Mouse (Mus musculus) cerebral cortex, adult 2 months (tissue): ENCODE data around the gene Meltf.

ENCODE experiments used
- WGBS: fragments of 180-500 bp; shearing (Covaris S2); methylation state at CpG from one replicate; pipeline ENCODE4 v1.1.7; 2018; 5-methylcytosine and 5-hydroxymethylcytosine counted together

Meltf gene

DNA sequence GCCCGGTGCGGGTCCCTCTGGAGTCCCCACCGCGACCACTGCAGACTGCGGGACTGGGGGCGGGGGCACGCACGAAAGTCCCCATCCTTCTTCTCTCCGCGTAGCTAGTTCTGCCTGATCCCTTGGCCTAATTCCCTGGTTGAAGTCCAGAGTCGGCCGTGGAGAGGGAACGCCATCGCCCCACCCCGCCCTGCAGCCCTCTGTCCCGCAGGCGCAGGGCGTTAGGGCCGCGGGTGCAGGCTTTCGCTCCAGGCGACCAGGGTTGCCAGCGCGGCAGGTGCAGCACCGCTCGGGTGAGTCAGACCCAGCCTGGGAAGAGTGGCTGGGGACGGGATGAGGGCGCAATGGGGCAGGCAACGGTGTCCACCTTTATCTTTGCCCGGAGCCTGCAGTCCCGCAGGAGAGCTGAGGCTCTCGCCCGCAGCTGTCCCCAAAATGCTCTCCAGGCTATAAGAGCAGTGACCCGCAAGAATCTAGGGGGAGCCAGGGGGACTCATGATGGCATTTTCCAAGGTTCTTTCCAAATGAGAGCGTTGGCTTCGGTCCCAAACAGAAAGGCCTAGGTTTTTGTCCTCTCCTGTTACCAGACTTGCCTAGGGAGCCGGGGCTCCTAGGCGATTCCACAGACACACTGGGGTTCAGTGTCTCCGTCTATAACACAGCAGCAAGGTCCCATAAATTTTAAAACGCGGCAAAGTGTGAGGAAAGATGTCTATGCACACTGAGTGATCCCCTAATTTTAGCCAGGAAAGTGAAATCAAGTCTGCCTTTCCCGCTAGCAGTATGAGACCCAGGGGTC lies 55.3 kb downstream of the Meltf start, which contains the start of gene Pigz:
TSS of gene Pigz (plus strand) at position 101 of the 799 bp plus-strand sequence.
- WGBS: 5% methylated on average over 42 of the region's 42 CpGs

- 26% methylated on average over 13 of the region's 13 CpGs for WGBS
Measured at GRCm38 (mm10) chr16:31934550-31935010, 56.0 kb downstream of the Meltf start.

GRCm38 (mm10) chr16:31935091-31935979 lies 56.7 kb downstream of the Meltf start:
- WGBS: 5% methylated on average over 36 of the region's 36 CpGs

DNA sequence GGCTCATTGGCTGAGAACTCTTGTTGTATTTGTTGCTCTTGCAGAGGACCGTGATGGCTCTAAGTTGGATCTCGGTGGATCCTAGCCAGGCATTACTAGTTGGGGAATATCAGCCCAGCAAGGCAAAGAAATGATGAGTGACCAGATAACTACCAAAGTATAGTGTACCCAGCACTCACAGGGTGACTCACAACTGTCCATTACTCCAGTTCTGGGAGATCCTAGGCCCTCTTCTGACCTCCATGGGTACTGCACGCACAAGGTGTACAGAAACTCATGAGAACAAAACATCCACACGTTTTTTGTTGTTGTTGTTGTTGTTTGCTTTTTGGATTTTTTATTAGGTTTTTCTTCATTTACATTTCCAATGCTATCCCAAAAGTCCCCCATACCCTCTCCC lies 58.0 kb downstream of the Meltf start:
- 82% methylated on average over 4 of the region's 4 CpGs for WGBS

DNA sequence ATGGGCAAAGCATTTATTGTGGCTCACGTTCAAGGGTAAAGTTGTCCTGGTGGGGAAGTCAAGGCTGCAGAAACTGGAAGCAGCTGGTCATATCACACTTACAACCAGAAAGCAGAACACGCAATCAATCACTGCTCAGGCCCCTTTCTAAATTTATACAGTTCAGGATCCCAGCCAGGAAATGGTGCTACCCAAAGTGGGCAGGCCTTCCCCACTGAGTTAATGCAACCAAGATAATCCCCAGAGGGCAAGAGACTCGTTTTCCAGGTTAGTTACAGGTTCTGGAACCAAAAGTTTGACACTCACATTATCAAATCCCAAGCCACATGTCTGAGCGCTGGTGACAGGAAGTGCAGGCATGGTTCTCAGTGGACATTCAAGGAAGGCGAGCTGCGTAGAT lies 60.2 kb downstream of the Meltf start:
- WGBS: 73% methylated on average over 6 of the region's 6 CpGs

DNA sequence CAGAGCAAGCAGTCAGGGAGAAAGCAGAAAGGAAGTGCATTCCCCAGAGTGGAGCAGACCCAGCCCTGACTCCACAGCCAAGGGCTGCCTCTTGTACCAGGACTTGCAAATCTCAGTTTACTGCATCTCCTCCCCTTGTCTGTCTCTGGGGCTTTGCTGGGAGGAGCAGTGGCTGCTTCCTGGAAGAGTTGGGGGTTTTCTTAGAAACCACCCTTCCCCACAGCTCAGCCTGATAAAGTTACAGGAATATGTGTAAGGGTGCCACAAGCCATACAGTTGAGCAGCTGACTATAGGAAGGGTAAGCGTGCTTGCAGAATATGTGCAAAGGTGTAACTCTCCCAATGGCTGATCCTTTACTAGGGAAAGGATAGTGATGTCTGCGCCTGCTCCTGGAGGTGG lies 62.0 kb downstream of the Meltf start:
- 81% methylated on average over 2 of the region's 2 CpGs for WGBS

GRCm38 (mm10) chr16:31943980-31944379 lies 65.4 kb downstream of the Meltf start:
- 6% methylated on average over 10 of the region's 10 CpGs for WGBS

DNA sequence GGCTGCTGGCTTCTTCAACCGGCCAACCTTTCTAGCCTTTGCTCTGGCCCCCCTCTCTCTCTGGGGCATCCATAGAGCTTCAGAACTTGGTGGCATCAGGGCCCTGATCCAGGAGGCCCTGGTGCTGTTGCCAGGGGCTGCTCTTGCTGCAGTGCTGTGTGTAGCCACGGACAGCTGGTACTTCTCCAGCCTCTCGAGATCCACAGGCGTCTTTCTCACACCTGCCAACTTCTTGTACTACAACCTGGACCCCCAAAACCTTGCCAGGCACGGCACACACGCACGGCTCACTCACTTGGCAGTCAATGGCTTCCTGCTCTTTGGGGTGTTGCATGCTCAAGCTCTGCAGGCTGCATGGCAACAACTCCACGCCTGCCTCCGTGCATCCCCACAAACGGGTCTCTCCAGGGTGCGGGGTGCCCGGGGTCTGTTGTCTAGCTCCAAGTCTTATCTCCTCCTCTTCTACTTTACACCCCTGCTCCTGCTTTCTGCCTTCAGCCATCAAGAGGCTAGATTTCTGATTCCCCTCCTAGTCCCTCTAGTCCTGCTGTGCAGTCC lies 66.2 kb downstream of the Meltf start:
- WGBS: 64% methylated on average over 12 of the region's 12 CpGs

- 69% methylated on average over 6 of the region's 6 CpGs for WGBS
Measured at GRCm38 (mm10) chr16:31945372-31945771, 66.8 kb downstream of the Meltf start.

DNA sequence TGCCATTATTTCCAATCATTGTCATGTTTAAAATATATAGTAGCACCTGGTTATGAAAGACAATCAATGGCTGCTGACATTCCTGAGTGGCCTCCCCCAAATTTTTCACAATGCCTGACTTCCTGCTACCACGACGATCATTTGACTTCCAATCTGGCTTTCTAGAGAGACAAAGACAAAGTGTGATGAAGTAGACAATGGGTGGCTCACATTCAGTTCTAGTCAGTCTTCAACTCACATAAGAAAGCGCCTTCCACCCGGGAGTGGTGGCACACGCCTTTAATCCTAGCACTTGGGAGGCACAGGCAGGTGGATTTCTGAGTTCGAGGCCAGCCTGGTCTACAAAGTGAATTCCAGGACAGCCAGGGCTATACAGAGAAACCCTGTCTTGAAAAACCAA lies 67.4 kb downstream of the Meltf start:
- 75% methylated on average over 6 of the region's 6 CpGs for WGBS

- WGBS: 15% methylated on average over 8 of the region's 8 CpGs
Measured at GRCm38 (mm10) chr16:31947333-31947732, 68.7 kb downstream of the Meltf start.

GRCm38 (mm10) chr16:31947901-31948316 lies 69.3 kb downstream of the Meltf start:
- WGBS: under 1% methylated on average over 38 of the region's 38 CpGs

GRCm38 (mm10) chr16:31948345-31948774 lies 69.8 kb downstream of the Meltf start, which contains the start of the genes 0610012G03Rik and Ncbp2:
0610012G03Rik (minus strand) TSS chr16:31948494.
Ncbp2 (plus strand) TSS chr16:31948513.
- WGBS: under 1% methylated on average over 55 of the region's 55 CpGs
